Mouse (Mus musculus): ENCODE measurements at regions not wholly inside any gene's neighbourhood (a gene's known extent, or its start where the extent isn't known, plus 50 kb on each side); places are given as distances from the start of the nearest gene placed in this dataset.

GRCm38 (mm10) chr13:99056432-99057292 lies 72.3 kb upstream of the 1700024P04Rik start:
- DNase-seq = no peak

DNA sequence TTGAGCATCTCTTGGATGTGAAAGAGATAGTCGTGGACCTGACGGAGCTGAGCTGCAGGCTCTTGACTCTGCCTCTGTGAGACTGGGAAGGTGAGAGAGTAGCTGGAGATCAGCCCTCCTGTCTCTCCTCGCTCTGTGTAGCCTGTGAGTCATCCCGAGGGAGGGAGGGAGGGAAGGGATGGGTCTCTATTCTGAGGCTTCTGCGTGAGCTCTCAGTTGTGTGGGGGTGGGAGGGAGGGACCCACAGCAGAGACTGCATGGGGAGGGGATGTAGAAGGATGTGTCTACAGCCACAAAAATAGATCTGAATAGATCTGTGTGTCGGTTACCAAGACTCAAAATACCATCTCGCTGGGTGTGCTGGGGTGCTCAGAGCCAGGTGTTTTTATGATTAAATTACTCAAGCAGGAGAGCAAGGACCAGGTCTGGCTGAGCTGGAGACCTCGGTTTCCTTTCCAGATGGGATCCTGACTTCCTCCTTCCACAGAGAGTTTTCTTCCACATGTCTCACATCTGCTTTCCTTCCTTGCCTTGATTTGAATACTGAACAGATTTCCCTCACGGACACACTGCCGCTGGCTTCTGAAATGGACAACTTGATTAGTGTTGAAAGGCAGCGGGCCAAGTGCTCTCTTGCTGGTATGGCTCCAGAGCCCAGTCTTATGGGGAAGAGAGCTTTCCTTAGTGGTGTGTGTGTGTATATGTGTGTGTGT lies 71.4 kb upstream of the 1700024P04Rik start:
- no peak for DNase-seq

- DNase-seq = no peak
Measured at GRCm38 (mm10) chr13:99052076-99052475, 67.7 kb upstream of the 1700024P04Rik start.

GRCm38 (mm10) chr13:99049699-99050098 lies 65.3 kb upstream of the 1700024P04Rik start:
- DNase-seq = no peak

- no peak for DNase-seq
Measured at GRCm38 (mm10) chr13:99048651-99049100, 64.3 kb upstream of the 1700024P04Rik start.

- no peak for DNase-seq
Measured at GRCm38 (mm10) chr13:99047219-99047618, 62.9 kb upstream of the 1700024P04Rik start.

DNA sequence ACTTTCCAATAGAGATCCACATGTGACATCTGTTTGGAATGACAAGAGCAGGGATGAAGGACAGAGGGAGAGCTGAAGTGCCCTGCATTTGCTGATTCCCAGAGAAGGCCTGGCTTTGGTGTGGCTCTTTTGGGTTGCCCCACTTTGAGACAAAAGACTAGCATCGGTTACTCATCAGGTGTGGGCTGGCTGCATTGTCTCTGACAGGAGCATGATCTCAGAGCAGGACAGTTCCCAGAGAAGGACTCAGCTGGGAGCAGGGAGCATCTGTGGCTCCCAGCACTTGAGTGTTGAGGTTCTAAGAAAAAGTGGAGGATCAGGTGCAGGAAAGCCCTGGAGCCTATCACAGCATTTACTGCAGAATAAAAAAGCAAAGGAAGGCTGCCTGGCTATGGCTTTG lies 62.4 kb upstream of the 1700024P04Rik start:
- DNase-seq = no peak

- DNase-seq = no peak
Measured at GRCm38 (mm10) chr13:99042086-99042485, 57.7 kb upstream of the 1700024P04Rik start.

DNA sequence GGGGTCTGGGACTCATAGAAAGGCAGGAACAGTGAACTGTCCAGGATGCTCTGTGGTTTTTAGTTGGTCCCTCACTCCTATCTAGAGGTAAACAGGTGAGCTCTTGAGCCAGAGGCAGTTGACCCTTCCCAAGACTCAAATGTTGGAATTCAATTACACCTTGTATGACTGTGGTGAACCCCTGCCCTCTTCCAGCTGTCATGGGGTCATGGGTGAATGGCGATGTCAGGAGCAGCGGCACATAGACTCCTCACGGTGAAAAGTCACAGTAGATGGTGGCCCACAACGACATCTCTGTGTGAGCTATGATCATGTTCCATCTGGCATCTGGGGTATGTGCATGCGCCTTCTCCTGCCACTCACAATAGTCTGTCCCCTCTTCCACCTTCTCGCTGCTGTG lies 56.9 kb upstream of the 1700024P04Rik start:
- no peak for DNase-seq

DNA sequence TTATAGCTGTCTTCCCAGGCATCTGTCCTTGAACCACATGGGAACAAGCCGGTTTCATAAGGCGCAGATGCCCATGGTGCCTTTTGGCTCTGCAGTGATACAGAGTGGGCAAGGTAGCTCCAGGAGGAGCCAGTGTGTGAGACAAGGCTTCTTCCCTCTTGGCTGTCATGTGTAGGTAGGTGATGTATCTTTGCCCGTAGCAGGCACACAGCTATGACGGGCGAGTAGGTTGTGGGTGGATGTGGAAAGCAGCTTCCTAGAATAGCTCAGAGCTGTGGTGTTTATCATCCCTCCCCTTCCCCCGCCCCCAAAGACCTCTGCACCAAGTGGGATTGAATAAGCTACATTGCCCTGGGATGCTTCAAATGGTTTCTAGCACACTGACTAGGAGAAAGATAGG lies 56.5 kb upstream of the 1700024P04Rik start:
- no peak for DNase-seq

DNA sequence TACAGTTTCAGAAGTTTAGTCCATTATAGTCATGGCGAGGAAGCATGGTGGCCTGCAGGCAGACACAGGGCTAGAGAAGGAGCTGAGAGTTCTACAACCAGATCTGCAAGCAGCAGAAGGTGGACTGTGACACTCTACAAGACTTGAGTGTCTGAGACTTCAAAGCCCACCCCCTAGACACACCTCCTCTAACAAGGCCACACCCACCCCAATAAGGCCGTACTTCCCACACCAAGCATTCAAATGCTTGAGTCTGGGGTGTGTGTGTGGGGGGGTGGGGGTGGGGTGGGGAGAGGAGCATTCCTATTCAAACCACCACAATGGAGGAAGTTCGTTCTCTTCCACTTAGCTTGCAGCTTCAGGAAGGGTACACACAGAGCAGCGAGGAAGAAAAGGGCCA lies 55.8 kb upstream of the 1700024P04Rik start:
- no peak for DNase-seq

DNA sequence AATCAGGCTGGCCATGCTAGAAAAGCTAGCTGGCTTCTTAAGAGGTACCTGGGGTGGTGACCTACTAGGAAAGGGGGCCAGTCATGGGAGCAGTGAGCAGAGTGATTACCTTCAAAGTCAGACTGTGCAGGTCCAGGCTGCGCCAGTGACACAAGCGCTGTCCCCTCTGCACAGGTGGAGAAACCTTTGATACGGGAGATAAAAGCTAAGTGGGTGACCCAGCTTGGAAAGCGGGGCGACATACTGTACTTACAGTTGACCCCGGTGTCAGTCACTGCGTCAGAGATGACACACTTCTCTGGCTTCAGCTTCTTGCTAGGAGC lies 54.7 kb upstream of the 1700024P04Rik start:
- no peak for DNase-seq

- DNase-seq = no peak
Measured at GRCm38 (mm10) chr13:99038198-99039062, 54.1 kb upstream of the 1700024P04Rik start.

DNA sequence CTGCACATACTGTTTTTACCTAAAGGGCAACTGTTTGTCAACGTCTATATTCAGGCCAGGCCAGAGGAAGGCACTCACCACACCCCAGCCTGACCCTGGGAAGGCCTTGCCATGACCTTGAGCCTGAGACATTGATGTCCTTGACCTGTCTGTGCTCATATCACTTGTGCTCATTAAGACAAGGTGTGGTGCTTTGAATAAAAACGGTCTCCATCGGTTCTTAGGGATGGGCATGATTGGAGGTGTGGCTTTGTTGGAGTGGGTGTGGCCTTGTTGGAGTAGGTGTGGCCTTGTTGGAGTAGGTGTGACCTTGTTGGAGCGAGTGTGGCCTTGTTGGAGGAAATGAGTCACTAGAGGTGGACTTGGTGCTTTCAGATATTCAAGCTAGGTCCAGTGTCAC lies 52.8 kb upstream of the 1700024P04Rik start:
- no peak for DNase-seq
